Mouse (Mus musculus) CH12.LX (cell line): ENCODE data around the gene Trub1. TPM values are rescaled to one million over a fixed set of nuclear protein-coding genes. Genes with fewer than 3 reads are reported as not detected.

Source experiments
- DNase-seq: peaks from one replicate; pipeline ENCODE4 v3.0.0-alpha.2; 2013; ENCODE audit errors: extremely low read depth
- H3K27ac ChIP-seq: 2 replicates; pipeline ENCODE4 v1.5.1; 2012; ENCODE audit warnings: low read depth, mild to moderate bottlenecking, control low read depth, moderate library complexity; ENCODE audit not compliant: insufficient read depth
- H3K27me3 ChIP-seq: replicated peaks from 2 replicates; pipeline ENCODE3; 2012; ENCODE audit warnings: inconsistent platforms
- H3K36me3 ChIP-seq, 2 experiments: replicated peaks in 1 of 2; 2 replicates each; pipeline versions ENCODE3 to v1.6.1; 2012; ENCODE audit warnings: inconsistent platforms in 1 of 2, low read length in 1 of 2, mild to moderate bottlenecking in 1 of 2, mixed read lengths in 1 of 2, moderate library complexity in 1 of 2; ENCODE audit not compliant: control insufficient read depth in 1 of 2, insufficient read depth in 1 of 2
- H3K4me1 ChIP-seq, 2 experiments: 2 replicates each; pipeline ENCODE4 v1.6.1; 2012; ENCODE audit warnings: inconsistent platforms in 1 of 2, moderate library complexity in 1 of 2; ENCODE audit not compliant: insufficient read depth in 2 of 2, control insufficient read depth in 1 of 2
- H3K4me2 ChIP-seq: 2 replicates; pipeline ENCODE4 v1.6.1; 2012; ENCODE audit warnings: low read depth, mild to moderate bottlenecking, control low read depth; ENCODE audit not compliant: poor library complexity, insufficient read depth, severe bottlenecking
- H3K4me3 ChIP-seq, 3 experiments: fragments of 150-350 bp in 1 of 3; sonication (generic) in 1 of 3; replicated peaks in 1 of 3; 2 replicates each; pipeline versions ENCODE3 to v1.5.1; 2011 to 2012; ENCODE audit warnings: low read depth in 2 of 3, low read length in 2 of 3, mild to moderate bottlenecking in 2 of 3, moderate library complexity in 2 of 3, control low read depth in 1 of 3, improper control_type of control experiment in 1 of 3, inconsistent platforms in 1 of 3, mixed read lengths in 1 of 3; ENCODE audit not compliant: poor library complexity in 1 of 3
- H3K79me2 ChIP-seq: replicated peaks from 2 replicates; pipeline ENCODE4 v1.6.1; 2012; ENCODE audit warnings: mild to moderate bottlenecking, moderate library complexity; ENCODE audit not compliant: control insufficient read depth, poor library complexity, insufficient read depth, severe bottlenecking; ENCODE audit errors: extremely low read depth
- H3K9ac ChIP-seq: 2 replicates; pipeline ENCODE4 v1.6.1; 2012; ENCODE audit warnings: low read depth, mild to moderate bottlenecking, control low read depth, moderate library complexity; ENCODE audit not compliant: insufficient read depth
- H3K9me3 ChIP-seq: replicated peaks from 2 replicates; pipeline ENCODE3; 2012; ENCODE audit warnings: low read length, inconsistent platforms, mixed read lengths
- CHD1 ChIP-seq: IDR thresholded peaks from 2 replicates; pipeline ENCODE4 v1.6.1; 2012; ENCODE audit warnings: low read depth, low read length, improper control_type of control experiment, inconsistent platforms
- CTCF ChIP-seq, 2 experiments: IDR thresholded peaks in 1 of 2; conservative IDR thresholded peaks in 1 of 2; 2 replicates each; pipeline ENCODE4 v1.5.1; 2011 to 2012; ENCODE audit warnings: low read depth in 2 of 2, low read length in 2 of 2, improper control_type of control experiment in 1 of 2, inconsistent platforms in 1 of 2, mild to moderate bottlenecking in 1 of 2, moderate library complexity in 1 of 2
- E2F4 ChIP-seq: IDR thresholded peaks from 2 replicates; pipeline ENCODE4 v1.6.1; 2011; ENCODE audit warnings: low read depth, low read length, improper control_type of control experiment; ENCODE audit not compliant: insufficient replicate concordance
- ELF1 ChIP-seq: IDR thresholded peaks from 2 replicates; pipeline ENCODE4 v1.6.1; 2014; ENCODE audit warnings: low read depth, mild to moderate bottlenecking, inconsistent platforms, low read length, improper control_type of control experiment
- EP300 ChIP-seq: IDR thresholded peaks from 2 replicates; pipeline ENCODE4 v1.6.1; 2011; ENCODE audit warnings: low read length, improper control_type of control experiment
- IRF4 ChIP-seq: IDR thresholded peaks from 2 replicates; pipeline ENCODE4 v1.6.1; 2014; ENCODE audit warnings: low read depth, mild to moderate bottlenecking, inconsistent platforms, low read length, improper control_type of control experiment
- JUN ChIP-seq: IDR thresholded peaks from 2 replicates; pipeline ENCODE4 v1.6.1; 2011; ENCODE audit warnings: low read depth, mild to moderate bottlenecking, low read length, improper control_type of control experiment, moderate library complexity; ENCODE audit not compliant: insufficient read depth
- KAT2A ChIP-seq: IDR thresholded peaks from 2 replicates; pipeline ENCODE4 v1.6.1; 2012; ENCODE audit warnings: low read length, improper control_type of control experiment, inconsistent platforms; ENCODE audit not compliant: insufficient replicate concordance
- MAZ ChIP-seq: IDR thresholded peaks from 2 replicates; pipeline ENCODE4 v1.6.1; 2012; ENCODE audit warnings: low read depth, mild to moderate bottlenecking, inconsistent platforms, low read length, improper control_type of control experiment, moderate library complexity
- MEF2A ChIP-seq: IDR thresholded peaks from 2 replicates; pipeline ENCODE4 v1.6.1; 2014; ENCODE audit warnings: low read depth, mild to moderate bottlenecking, inconsistent platforms, low read length, improper control_type of control experiment, borderline replicate concordance
- MXI1 ChIP-seq: IDR thresholded peaks from 2 replicates; pipeline ENCODE4 v1.6.1; 2011; ENCODE audit warnings: mild to moderate bottlenecking, low read depth, low read length, improper control_type of control experiment
- PAX5 ChIP-seq: IDR thresholded peaks from 2 replicates; pipeline ENCODE4 v1.6.1; 2012; ENCODE audit warnings: low read length, inconsistent platforms, mixed read lengths
- POLR2A ChIP-seq: IDR thresholded peaks from 2 replicates; pipeline ENCODE4 v1.6.1; 2011; ENCODE audit warnings: low read depth, mild to moderate bottlenecking, improper control_type of control experiment, low read length
- RAD21 ChIP-seq: IDR thresholded peaks from 2 replicates; pipeline ENCODE4 v1.6.1; 2011; ENCODE audit warnings: low read depth, mild to moderate bottlenecking, low read length, improper control_type of control experiment, moderate library complexity
- SIN3A ChIP-seq: IDR thresholded peaks from 2 replicates; pipeline ENCODE4 v1.6.1; 2012; ENCODE audit warnings: low read length, improper control_type of control experiment, inconsistent platforms
- TBP ChIP-seq: conservative IDR thresholded peaks from 2 replicates; pipeline ENCODE4 v1.6.1; 2011; ENCODE audit warnings: low read depth, low read length, improper control_type of control experiment
- TCF12 ChIP-seq: IDR thresholded peaks from 2 replicates; pipeline ENCODE4 v1.6.1; 2014; ENCODE audit warnings: low read depth, mild to moderate bottlenecking, inconsistent platforms, low read length, improper control_type of control experiment
- ZKSCAN1 ChIP-seq: IDR thresholded peaks from 2 replicates; pipeline ENCODE4 v1.6.1; 2012; ENCODE audit warnings: low read depth, inconsistent platforms, low read length, improper control_type of control experiment, borderline replicate concordance
- ZNF384 ChIP-seq: IDR thresholded peaks from 2 replicates; pipeline ENCODE4 v1.6.1; 2012; ENCODE audit warnings: low read depth, low read length, improper control_type of control experiment, inconsistent platforms
- dilution Hi-C: fragments of 300-500 bp; cut with MboI; formaldehyde crosslinking; loops from 2 replicates; pipeline ENCODE4 v1.14.3; 2020; ENCODE audit warnings: low sequenced_read_pairs; ENCODE audit not compliant: extremely low pct_unique_long_range_greater_than_20kb, extremely low pct_ligation_motif_present
- in situ Hi-C: fragments of 300-500 bp; cut with MboI; formaldehyde crosslinking; loops from 3 replicates; pipeline ENCODE4 v1.14.3; 2019; ENCODE audit warnings: low sequenced_read_pairs, low pct_ligation_motif_present, low pct_unique_long_range_greater_than_20kb, mixed read lengths
- polyA plus RNA-seq: library from polyadenylated mRNA; unstranded; fragments of >175 nt; gene quantifications from 2 replicates; pipeline ENCODE4 v1.2.1, GENCODE M21; 2012; ENCODE audit warnings: low read depth; ENCODE audit not compliant: insufficient read length
- total RNA-seq, 2 experiments: library from RNA; depleted of rRNA; stranded (reverse); fragments of 300-350 nt in 1 of 2; fragments of >200 nt in 1 of 2; gene quantifications; 2 replicates each; pipeline ENCODE4 v1.2.3; 2012 to 2014

Trub1 gene
- total and polyA plus RNA-seq, 3 experiments: 36.2 to 40.0 (median 36.4) TPM

DNA sequence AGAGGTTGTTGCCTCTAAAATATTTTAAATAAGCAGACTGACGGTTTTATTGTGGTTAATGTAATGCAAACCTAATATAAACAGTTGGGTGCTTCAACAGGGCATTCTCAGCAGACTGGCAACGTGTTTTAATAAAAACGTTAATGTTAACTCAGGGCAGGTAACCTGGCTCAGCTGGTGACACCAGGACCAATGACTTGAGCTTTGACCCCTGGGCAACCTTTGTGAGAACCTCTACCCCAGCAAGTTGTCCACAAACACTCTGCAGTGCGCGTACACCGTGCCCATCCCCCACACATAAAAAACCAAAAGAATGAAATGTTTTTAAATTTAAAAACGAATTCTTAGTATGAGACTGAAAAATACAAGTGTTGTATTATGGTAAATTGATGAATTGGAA lies 36.8 kb downstream of the Trub1 start:
- TF ChIP-seq KAT2A (no peak), SIN3A (no peak), POLR2A (no peak), MXI1 (no peak), ELF1 (no peak), ZKSCAN1 (no peak), ZNF384 (no peak), IRF4 (no peak), RAD21 (no peak), CHD1 (no peak), E2F4 (no peak), MEF2A (no peak), JUN (no peak)
- Histone ChIP-seq H3K9me3 (no peaks in the 10 kb centered on the region), H3K36me3 (peaks cover 36 to 56% of the 10 kb centered on the region in 2 experiments), H3K27me3 (no peaks in the 10 kb centered on the region), H3K27ac (no peak overlapping the region), H3K9ac (no peak overlapping the region), H3K4me1 (peaks cover 0 to 10% of the 10 kb centered on the region in 2 experiments; a peak in 2 of 4 replicates), H3K79me2 (no peaks in the 10 kb centered on the region), H3K4me2 (no peak overlapping the region), H3K4me3 (no peak overlapping the region)
- dilution Hi-C loops: no loop called here
- in situ Hi-C loops: no loop called here
- no peak for DNase-seq

DNA sequence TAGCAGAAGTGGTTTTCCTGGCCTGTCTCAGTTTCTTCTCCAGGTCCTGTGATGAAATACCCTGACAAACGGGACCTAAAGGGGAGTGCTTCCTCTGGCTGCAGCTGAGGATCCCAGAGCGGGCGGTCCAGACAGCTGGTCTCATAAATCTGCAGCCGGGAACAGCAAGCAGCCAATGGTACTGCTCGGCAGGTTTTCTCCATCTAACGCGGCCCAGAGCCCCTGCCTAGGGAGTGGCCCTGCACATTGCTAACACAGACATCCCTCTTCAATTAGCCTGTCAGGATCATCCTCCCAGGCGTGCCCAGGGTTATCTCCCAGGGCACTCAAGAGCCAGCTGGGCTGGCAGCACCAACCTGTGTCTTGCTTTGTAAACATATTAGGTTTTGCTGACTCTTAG lies 38.3 kb downstream of the Trub1 start:
- dilution Hi-C loops (no loop called here), in situ Hi-C loops (no loop called here)

DNA sequence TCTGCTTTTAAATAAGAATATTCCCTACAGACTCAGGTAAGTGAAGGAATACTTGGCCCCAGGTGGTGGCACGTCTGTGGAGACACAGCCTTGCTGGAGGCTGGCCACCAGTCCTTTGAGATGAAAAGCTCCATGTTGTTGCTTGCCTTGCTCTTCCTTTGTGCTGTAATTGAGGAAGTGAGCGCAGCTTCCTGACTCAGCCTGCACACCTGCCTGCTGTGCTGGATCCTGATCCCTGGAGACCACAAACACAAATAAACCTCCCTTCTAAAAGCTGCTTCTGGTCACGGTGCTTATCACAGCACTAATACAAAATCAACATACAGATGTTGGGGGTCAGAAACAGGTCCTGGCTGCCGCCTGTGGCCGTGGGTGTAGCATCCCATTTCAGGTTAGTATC lies 41.3 kb downstream of the Trub1 start:
- Histone ChIP-seq H3K4me3 (no peak overlapping the region), H3K27ac (no peak overlapping the region), H3K4me1 (peaks cover 0 to 10% of the 10 kb centered on the region in 2 experiments; a peak in 2 of 4 replicates), H3K9me3 (no peaks in the 10 kb centered on the region), H3K79me2 (no peaks in the 10 kb centered on the region), H3K36me3 (peaks cover 5 to 22% of the 10 kb centered on the region in 2 experiments), H3K27me3 (no peaks in the 10 kb centered on the region), H3K9ac (no peak overlapping the region), H3K4me2 (no peak overlapping the region)
- in situ Hi-C loops (no loop called here), dilution Hi-C loops (no loop called here)
- TF ChIP-seq EP300 (peak; percentile 33; the same call in 1 of the 2 replicates), PAX5 (no peak), TBP (no peak), CTCF (conservative IDR thresholded peaks at IDR 0.05 in 1 of 2, IDR thresholded peaks at IDR 0.05 in 1 of 2; ENCODE audit: low read depth in 2 of 2, low read length in 2 of 2) (no peak), MAZ (no peak), TCF12 (no peak)
- DNase-seq: no peak

More for the DNA sequence above, 38.3 kb downstream of the Trub1 start:
- Histone ChIP-seq H3K4me2 (no peak overlapping the region), H3K4me1 (peaks cover 0 to 10% of the 10 kb centered on the region in 2 experiments; a peak in 2 of 4 replicates), H3K36me3 (peaks cover 28 to 47% of the 10 kb centered on the region in 2 experiments), H3K9ac (no peak overlapping the region), H3K4me3 (no peak overlapping the region), H3K27ac (no peak overlapping the region), H3K27me3 (no peaks in the 10 kb centered on the region), H3K9me3 (no peaks in the 10 kb centered on the region), H3K79me2 (no peaks in the 10 kb centered on the region)
- DNase-seq: no peak
- TF ChIP-seq TBP (no peak), POLR2A (0 out of 2 replicates have a peak, but pooled peaks have one; percentile 13)
